Mouse (Mus musculus): ENCODE measurements around the gene Golph3.

Gene Golph3

DNA sequence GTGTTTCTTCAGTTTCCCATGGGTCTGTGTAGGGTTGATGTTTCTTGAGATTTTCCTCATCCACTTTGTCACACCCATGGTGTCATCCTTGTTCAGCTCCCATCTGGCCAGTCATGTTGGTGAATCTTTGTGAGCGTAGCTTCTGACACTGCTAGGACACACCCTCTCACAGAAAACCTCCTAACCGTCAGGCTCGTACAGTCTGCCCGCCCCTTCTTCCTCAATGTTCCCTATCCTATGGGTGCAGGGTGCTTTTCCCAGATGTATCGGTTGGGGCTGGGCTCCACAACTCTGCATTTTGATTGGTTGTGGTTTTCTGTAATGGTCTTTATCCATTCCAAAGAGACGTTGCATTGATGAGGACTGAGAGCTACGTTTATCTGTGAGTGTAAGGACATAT lies 30.9 kb upstream of the Golph3 start:
- TF ChIP-seq NANOG (IDR thresholded peaks at IDR 0.05; ENCODE audit: borderline replicate concordance, low read length) (no peak), POU5F1 (IDR thresholded peaks at IDR 0.05; ENCODE audit: borderline replicate concordance, low read length) (no peak), CTCF (conservative IDR thresholded peaks at IDR 0.05; ENCODE audit: low read length) (no peak)
- Histone ChIP-seq H3K9me3 (ENCODE audit: low read length) (no peaks in the 10 kb centered on the region), H3K36me3 (ENCODE audit: insufficient read depth, low read length) (no peaks in the 10 kb centered on the region), H3K4me3 (replicated peaks; ENCODE audit: low read length) (no peak overlapping the region), H3K27me3 (ENCODE audit: insufficient read depth, low read length) (no peaks in the 10 kb centered on the region; the same call in 1 of the 2 replicates), H3K4me1 (replicated peaks; ENCODE audit: low read depth, low read length) (peaks cover 5% of the 10 kb centered on the region)

GRCm38 (mm10) chr15:12291757-12292156 lies 29.5 kb upstream of the Golph3 start:
- no peak overlapping the region for H3K4me3 ChIP-seq (replicated peaks; ENCODE audit: low read length)
- no peaks in the 10 kb centered on the region for H3K36me3 ChIP-seq (ENCODE audit: insufficient read depth, low read length)
- peaks cover 9% of the 10 kb centered on the region for H3K4me1 ChIP-seq (replicated peaks; ENCODE audit: low read depth, low read length)
- no peaks in the 10 kb centered on the region for H3K9me3 ChIP-seq (ENCODE audit: low read length)
- no peaks in the 10 kb centered on the region; the same call in 1 of the 2 replicates for H3K27me3 ChIP-seq (ENCODE audit: insufficient read depth, low read length)
- TF ChIP-seq POU5F1 (IDR thresholded peaks at IDR 0.05; ENCODE audit: borderline replicate concordance, low read length) (no peak), CTCF (conservative IDR thresholded peaks at IDR 0.05; ENCODE audit: low read length) (no peak), NANOG (IDR thresholded peaks at IDR 0.05; ENCODE audit: borderline replicate concordance, low read length) (no peak)

GRCm38 (mm10) chr15:12296228-12296627 lies 25.0 kb upstream of the Golph3 start:
- H3K9me3 ChIP-seq (ENCODE audit: low read length), result no peaks in the 10 kb centered on the region
- no peaks in the 10 kb centered on the region; the same call in 1 of the 2 replicates for H3K27me3 ChIP-seq (ENCODE audit: insufficient read depth, low read length)
- TF ChIP-seq NANOG (IDR thresholded peaks at IDR 0.05; ENCODE audit: borderline replicate concordance, low read length) (no peak), POU5F1 (IDR thresholded peaks at IDR 0.05; ENCODE audit: borderline replicate concordance, low read length) (no peak), CTCF (conservative IDR thresholded peaks at IDR 0.05; ENCODE audit: low read length) (no peak)
- H3K4me1 ChIP-seq (replicated peaks; ENCODE audit: low read depth, low read length), result peaks cover 14% of the 10 kb centered on the region; the same call in 1 of the 2 replicates
- H3K4me3 ChIP-seq (replicated peaks; ENCODE audit: low read length), result no peak overlapping the region
- no peaks in the 10 kb centered on the region for H3K36me3 ChIP-seq (ENCODE audit: insufficient read depth, low read length)

DNA sequence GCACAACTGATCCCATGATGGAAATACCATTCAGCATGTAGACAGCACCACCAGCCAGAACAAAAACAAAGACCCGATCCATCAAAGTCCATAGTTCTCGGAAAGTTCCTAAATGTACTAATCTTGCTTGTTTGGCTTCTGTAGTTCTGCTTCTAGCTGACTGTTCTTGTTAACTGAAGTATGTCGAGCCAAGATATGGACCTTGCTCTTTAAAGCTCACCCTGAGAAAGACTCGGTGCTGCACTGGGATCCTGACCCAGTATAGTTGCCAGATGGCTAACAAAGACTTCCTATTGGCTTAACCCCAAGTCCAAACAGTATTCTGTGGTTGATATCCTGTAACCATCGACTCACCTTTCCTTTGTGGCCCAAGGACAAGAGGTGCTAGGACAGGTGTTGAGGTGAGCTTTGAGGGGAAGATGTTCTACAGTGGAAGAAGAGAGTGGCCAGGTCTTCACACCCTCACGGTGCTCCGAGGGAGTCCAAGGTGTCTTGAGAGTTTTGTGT lies 23.0 kb upstream of the Golph3 start:
- Histone ChIP-seq H3K27me3 (ENCODE audit: insufficient read depth, low read length) (no peaks in the 10 kb centered on the region; the same call in 1 of the 2 replicates), H3K4me3 (replicated peaks; ENCODE audit: low read length) (no peak overlapping the region), H3K36me3 (ENCODE audit: insufficient read depth, low read length) (no peaks in the 10 kb centered on the region), H3K9me3 (ENCODE audit: low read length) (no peaks in the 10 kb centered on the region), H3K4me1 (replicated peaks; ENCODE audit: low read depth, low read length) (peaks cover 22% of the 10 kb centered on the region)
- TF ChIP-seq NANOG (IDR thresholded peaks at IDR 0.05; ENCODE audit: borderline replicate concordance, low read length) (no peak), CTCF (conservative IDR thresholded peaks at IDR 0.05; ENCODE audit: low read length) (no peak), POU5F1 (IDR thresholded peaks at IDR 0.05; ENCODE audit: borderline replicate concordance, low read length) (no peak)

DNA sequence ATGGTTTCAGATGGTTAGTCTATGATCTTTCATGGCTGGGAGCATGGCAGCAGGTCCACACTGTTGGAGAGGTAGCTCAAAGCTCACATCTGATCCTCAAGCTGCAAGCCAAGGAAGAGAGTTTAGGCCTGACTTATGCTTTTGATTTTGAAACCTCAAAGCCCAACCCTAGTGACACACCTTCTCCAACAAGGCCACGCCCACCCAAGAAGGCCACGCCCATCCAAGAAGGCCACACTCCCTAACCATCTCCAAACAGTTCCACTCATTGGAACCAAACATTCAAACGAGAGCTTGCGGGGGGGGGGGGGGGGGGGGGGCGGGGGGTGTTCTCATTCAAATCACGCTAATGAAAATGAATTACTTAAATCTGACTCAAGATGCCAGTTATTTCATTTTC lies 19.5 kb upstream of the Golph3 start:
- Histone ChIP-seq H3K9me3 (ENCODE audit: low read length) (no peaks in the 10 kb centered on the region), H3K4me1 (replicated peaks; ENCODE audit: low read depth, low read length) (peaks cover 36% of the 10 kb centered on the region), H3K4me3 (replicated peaks; ENCODE audit: low read length) (no peak overlapping the region), H3K36me3 (ENCODE audit: insufficient read depth, low read length) (no peaks in the 10 kb centered on the region), H3K27me3 (ENCODE audit: insufficient read depth, low read length) (no peaks in the 10 kb centered on the region)
- TF ChIP-seq CTCF (conservative IDR thresholded peaks at IDR 0.05; ENCODE audit: low read length), result no peak
- no peak for TF ChIP-seq POU5F1 (IDR thresholded peaks at IDR 0.05; ENCODE audit: borderline replicate concordance, low read length)
- TF ChIP-seq NANOG (IDR thresholded peaks at IDR 0.05; ENCODE audit: borderline replicate concordance, low read length), result no peak

DNA sequence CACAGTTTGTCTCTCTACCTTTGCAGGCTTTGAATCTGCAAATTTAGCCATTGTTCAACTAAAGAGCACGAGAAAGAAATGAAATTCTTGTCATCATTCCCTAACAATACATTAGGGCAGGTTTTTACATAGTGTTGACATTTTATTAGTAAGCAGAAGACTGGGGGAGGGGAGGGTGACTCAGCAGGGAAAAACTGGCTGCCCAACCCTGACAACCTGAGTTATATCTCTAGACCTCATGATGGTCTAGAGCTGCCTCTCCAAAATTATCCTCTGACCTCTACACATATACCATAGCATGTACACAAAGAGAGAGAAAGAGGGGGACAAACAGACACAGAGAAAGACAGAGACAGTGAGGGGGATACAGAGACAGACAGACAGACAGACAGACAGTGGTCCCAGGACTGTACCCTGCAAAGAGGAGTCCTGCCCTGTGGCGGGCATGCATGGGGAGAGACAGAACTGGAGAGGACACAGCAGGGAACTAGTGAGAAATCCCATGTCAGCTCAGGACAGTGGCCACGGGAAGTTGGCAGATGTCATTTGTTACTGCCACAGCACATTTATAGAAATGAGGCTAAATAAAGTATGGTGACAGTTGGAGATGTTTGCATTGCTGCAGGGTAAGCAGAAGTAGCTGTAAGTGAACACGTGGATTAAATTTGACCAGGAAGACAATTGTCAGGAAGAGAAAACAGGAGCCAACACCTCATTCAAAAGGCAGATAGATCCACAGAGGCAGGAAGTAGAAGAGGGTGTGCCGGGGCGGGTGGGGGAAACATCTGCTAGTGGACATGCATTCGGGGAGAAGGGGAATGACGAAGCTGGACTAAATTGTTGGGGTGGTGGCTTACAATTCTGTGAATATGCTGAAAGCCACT lies 14.8 kb upstream of the Golph3 start:
- Histone ChIP-seq H3K36me3 (ENCODE audit: insufficient read depth, low read length) (no peaks in the 10 kb centered on the region), H3K4me1 (replicated peaks; ENCODE audit: low read depth, low read length) (peaks cover 60% of the 10 kb centered on the region), H3K4me3 (replicated peaks; ENCODE audit: low read length) (no peak overlapping the region), H3K9me3 (ENCODE audit: low read length) (no peaks in the 10 kb centered on the region), H3K27me3 (ENCODE audit: insufficient read depth, low read length) (no peaks in the 10 kb centered on the region)
- TF ChIP-seq NANOG (IDR thresholded peaks at IDR 0.05; ENCODE audit: borderline replicate concordance, low read length) (no peak), POU5F1 (IDR thresholded peaks at IDR 0.05; ENCODE audit: borderline replicate concordance, low read length) (no peak), CTCF (conservative IDR thresholded peaks at IDR 0.05; ENCODE audit: low read length) (no peak)

- Histone ChIP-seq H3K27me3 (ENCODE audit: insufficient read depth, low read length) (no peaks in the 10 kb centered on the region), H3K36me3 (ENCODE audit: insufficient read depth, low read length) (no peaks in the 10 kb centered on the region), H3K4me3 (replicated peaks; ENCODE audit: low read length) (no peak overlapping the region), H3K9me3 (ENCODE audit: low read length) (no peaks in the 10 kb centered on the region), H3K4me1 (replicated peaks; ENCODE audit: low read depth, low read length) (peaks cover 62% of the 10 kb centered on the region)
- TF ChIP-seq POU5F1 (IDR thresholded peaks at IDR 0.05; ENCODE audit: borderline replicate concordance, low read length), result no peak
- TF ChIP-seq NANOG (IDR thresholded peaks at IDR 0.05; ENCODE audit: borderline replicate concordance, low read length), result no peak
- no peak for TF ChIP-seq CTCF (conservative IDR thresholded peaks at IDR 0.05; ENCODE audit: low read length)
These were observed 14.1 kb upstream of the Golph3 start for GRCm38 (mm10) chr15:12307114-12307513.

DNA sequence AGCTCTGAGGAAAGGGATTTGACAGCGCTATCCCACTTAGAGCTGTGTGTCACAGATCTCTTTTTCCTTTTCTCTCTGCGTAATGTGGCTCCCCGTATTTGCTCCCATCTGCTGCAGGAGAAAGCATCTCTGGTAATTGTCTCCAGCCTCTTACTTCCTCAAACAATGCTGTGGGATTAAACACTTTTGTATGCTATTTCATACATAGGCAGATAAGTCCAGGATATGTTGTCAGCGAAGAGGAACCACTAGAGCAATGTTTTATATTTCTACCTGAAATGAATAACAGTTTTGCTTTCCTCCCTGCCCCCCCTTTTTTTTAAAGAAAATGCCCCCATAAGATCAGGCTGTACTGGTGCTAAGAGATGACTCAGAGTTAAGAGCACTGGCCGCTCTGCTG lies 12.7 kb upstream of the Golph3 start:
- H3K4me1 ChIP-seq (replicated peaks; ENCODE audit: low read depth, low read length), result peaks cover 65% of the 10 kb centered on the region
- no peak overlapping the region for H3K4me3 ChIP-seq (replicated peaks; ENCODE audit: low read length)
- TF ChIP-seq POU5F1 (IDR thresholded peaks at IDR 0.05; ENCODE audit: borderline replicate concordance, low read length) (no peak), CTCF (conservative IDR thresholded peaks at IDR 0.05; ENCODE audit: low read length) (no peak), NANOG (IDR thresholded peaks at IDR 0.05; ENCODE audit: borderline replicate concordance, low read length) (no peak)
- no peaks in the 10 kb centered on the region for H3K9me3 ChIP-seq (ENCODE audit: low read length)
- H3K27me3 ChIP-seq (ENCODE audit: insufficient read depth, low read length), result no peaks in the 10 kb centered on the region
- no peaks in the 10 kb centered on the region for H3K36me3 ChIP-seq (ENCODE audit: insufficient read depth, low read length)
